Mouse (Mus musculus): ENCODE results near the gene Gm47289.

DNA sequence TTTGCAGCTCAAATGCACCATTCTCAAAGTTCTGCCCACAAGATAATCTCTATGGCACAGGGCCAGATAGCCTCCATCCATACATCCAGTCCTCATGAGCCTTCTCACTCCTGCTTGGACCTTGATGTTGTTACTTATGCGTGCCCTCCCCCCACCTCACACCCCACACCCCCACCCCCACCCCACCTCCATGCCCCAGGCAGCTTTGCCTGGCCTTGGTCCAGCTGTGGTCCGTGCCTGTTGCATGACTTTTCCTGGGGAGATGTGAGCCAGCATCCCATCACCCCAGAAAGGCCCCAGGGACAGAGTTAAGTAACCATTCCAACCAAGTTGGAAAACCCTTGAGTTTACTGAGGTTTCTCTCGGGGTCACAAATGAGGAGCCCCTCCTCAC lies 38.8 kb upstream of the Gm47289 start:
- TF ChIP-seq CTCF (IDR thresholded peaks at IDR 0.05; ENCODE audit: low read depth, low read length) (no peak), POLR2AphosphoS5 (IDR thresholded peaks at IDR 0.05; ENCODE audit: insufficient replicate concordance, low read depth, low read length) (no peak), GATA1 (IDR thresholded peaks at IDR 0.05; ENCODE audit: borderline replicate concordance, low read length) (no peak), GATA2 (IDR thresholded peaks at IDR 0.05; ENCODE audit: borderline replicate concordance, low read depth, low read length) (no peak)
